Mouse (Mus musculus) pancreas, adult 10 weeks (tissue): ENCODE measurements around the gene Tmbim6. TPM values are rescaled to one million over a fixed set of nuclear protein-coding genes. Genes with fewer than 3 reads are reported as not detected.

Experiments
- polyA plus RNA-seq: library from polyadenylated mRNA; stranded (reverse); fragments of 350-450 nt; fragmentation: Illumina TruSeq; extraction: RNeasy Lipid Tissue Mini Kit (QIAGEN cat#74804); gene quantifications from one replicate; pipeline ENCODE4 v1.2.3, GENCODE M21; 2015; ENCODE audit warnings: low read depth, low replicate concordance; ENCODE audit not compliant: insufficient read depth

Tmbim6 gene
- 82.7 TPM for polyA plus RNA-seq

DNA sequence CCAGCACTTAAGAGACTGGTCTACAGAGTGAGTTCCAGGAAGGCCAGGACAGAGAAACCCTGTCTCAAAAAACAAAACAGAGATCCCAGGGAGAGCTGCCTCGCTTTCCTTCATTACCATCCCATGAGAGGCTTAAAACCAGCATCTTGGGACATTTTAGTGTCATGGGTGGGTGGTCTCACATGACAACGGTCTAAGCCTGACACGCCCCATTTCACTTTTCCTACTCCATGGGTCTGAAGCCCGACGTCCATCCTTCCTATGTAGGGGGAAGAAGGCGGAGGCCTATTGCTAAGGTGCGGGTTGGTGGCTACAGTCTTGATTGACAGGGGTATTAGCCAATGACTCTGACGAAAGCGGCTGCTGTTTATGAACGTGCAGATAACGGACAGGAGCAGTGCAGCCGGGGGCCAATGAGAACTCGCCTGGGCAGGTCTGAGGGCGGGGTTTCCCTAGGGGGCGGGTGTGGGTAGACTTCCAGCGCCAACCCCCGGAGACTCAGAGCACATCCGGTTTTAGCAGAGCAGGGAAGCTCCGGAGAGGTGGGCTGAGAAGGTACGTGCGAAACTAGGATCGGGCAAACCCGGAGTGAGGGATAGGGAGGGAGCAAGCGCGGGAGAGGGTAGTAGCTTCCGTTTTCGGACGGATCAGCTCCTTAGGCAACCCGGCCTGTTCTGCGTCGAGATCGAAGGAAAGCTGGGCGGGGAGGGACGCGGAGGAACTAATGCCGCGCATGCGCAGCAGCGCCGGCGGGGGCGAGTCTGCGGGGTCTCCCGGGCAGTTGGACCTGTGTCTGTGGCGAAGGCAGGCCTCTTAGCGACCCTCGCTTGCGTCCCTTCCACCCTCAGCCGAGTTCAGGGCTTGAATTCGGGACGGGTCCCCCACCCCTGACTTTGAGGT, at the start of gene Tmbim6:
Tmbim6 (plus strand) TSS at position 397 of the 900 bp plus-strand sequence.

DNA sequence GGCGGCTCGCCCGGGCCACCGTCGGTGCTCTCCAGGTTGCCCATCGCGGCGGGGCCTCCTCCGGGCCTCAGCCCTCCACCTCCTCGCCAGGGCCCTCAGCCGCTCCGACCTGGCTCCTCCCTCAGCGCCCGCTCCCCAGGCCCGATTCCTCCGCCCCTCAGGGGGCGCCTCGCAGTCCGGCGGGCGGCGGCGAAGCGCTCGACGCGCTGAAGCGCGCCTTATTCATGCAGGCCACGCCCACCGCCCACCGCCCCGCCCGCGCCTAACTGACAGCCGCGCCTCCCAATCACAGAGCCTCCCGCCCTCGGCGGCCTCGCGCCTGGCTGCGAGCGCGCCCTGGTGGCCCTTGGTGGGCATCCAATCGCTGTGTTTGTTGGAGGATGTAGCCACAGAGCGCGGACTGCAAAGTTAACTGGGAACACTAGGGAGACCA, 22.4 kb upstream of the Tmbim6 start, which contains the start of gene Fmnl3:
Fmnl3 (minus strand) TSS at position 224 of the 433 bp plus-strand sequence.

DNA sequence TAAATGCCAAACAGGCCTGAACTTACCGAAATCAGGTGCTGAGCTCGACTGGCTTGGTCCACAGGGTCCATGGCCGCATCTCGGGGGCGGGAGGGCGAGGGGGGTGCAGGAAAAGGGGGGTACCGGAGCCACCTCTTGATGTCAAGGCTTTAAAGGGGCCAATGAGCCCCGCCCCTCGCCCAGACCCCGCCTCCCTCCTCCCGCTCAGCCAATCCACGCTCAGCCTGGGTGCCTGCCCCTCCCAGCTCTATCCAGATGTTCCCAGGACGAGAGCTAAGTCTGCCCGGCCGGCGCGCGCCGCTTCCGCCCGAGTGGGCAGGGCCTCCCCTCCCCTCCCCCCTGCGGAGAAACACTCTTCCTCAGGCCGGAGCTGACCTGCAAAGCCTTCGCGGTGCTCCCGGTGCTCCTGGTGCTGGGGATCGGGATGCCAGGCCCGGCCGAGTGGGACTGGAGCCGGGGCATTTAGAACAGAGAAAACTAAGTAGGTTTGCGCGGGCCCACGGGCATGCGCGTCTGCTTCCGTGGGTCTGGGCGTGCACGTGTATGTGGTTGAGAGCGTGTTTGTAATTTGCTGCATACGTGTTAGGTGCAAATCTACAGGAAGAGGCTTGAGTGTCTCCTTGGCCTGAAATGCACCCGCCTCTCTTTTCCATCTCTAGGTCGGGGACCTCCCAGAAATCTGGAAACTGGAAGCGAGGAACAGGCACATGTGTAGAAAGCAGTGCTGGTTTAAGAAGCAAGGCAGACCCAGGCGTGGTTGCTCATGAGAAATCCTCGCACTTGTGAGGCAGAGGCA, 65.1 kb downstream of the Tmbim6 start, which contains the start of gene Nckap5l:
Nckap5l (minus strand) TSS at position 143 of the 796 bp plus-strand sequence.

Other genes with a start within 250 kb of the Tmbim6 start
- 0.70 TPM for gene Kcnh3, start 168.0 kb upstream of the Tmbim6 start, polyA plus RNA-seq
- 14.0 TPM for gene Mcrs1, start 140.9 kb upstream of the Tmbim6 start, polyA plus RNA-seq
- gene Prpf40b, start 97.8 kb upstream of the Tmbim6 start, polyA plus RNA-seq: 33.0 TPM
- gene Fam186b, start 97.0 kb upstream of the Tmbim6 start, polyA plus RNA-seq: not detected
- gene Fmnl3, start 22.4 kb upstream of the Tmbim6 start, polyA plus RNA-seq: 7.1 TPM
- gene Nckap5l, start 64.9 kb downstream of the Tmbim6 start, polyA plus RNA-seq: 1.2 TPM
- gene Bcdin3d, start 81.8 kb downstream of the Tmbim6 start, polyA plus RNA-seq: 2.5 TPM
- 2.0 TPM for gene Faim2, start 135.3 kb downstream of the Tmbim6 start, polyA plus RNA-seq
- gene Aqp2, start 186.2 kb downstream of the Tmbim6 start, polyA plus RNA-seq: not detected
- 2.9 TPM for gene Aqp5, start 197.9 kb downstream of the Tmbim6 start, polyA plus RNA-seq
- not detected for gene Aqp6, start 208.5 kb downstream of the Tmbim6 start, polyA plus RNA-seq